Mouse (Mus musculus): Measurements from ENCODE around the gene Moxd1. TPM values are rescaled to one million over a fixed set of nuclear protein-coding genes. Genes with fewer than 3 reads are reported as not detected.

Gene Moxd1
- polyA plus RNA-seq (2011; ENCODE audit: insufficient read depth, insufficient read length, low read depth, missing spikeins) = 8.8 and 8.9 TPM in 2 replicates

DNA sequence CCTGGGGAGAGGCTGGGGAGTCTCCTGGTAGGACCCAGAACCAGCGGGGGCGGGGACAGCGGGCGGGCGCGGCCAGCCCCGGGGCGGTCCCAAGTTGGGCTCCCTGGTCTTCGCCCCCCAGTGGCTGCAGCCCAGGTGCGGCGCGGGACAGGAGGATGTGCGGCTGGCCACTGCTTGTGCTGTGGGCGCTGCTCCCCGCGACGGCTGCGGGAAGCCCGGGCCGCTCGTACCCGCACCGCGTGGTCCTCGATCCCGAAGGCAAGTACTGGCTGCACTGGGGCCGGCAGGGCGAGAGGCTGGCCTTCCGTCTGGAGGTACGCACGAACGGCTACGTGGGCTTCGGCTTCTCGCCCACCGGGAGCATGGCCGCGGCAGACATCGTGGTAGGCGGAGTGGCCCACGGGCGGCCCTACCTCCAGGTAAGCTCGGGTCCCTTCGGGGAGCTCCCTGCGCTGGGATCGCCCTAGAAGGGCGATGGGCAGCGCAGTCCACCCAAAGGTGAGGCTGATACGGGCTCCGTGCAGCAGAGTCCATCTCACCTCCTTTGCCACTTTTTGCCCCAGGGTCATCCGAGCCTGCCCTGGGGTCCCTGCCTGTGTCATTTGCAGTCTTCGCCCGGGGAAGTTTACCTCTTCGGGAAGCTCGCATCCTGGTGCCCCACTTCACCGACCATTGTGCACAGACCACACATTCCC lies at the start of gene Moxd1:
TSS of gene Moxd1 (plus strand) at position 69 of the 695 bp plus-strand sequence.
- H3K27me3 ChIP-seq (ENCODE audit: control insufficient read depth, insufficient read depth, low read length, poor library complexity, severe bottlenecking) = 0 out of 2 replicates have a peak, but pooled peaks cover 3% of the 10 kb centered on the region
- H3K36me3 ChIP-seq (ENCODE audit: control insufficient read depth, insufficient read depth, low read length, poor library complexity, severe bottlenecking) = no peaks in the 10 kb centered on the region
- peak within 1 kb of the TSS; percentile 59 for H3K4me3 ChIP-seq (ENCODE audit: low read depth, low read length)
- H3K4me1 ChIP-seq (ENCODE audit: control insufficient read depth, insufficient read depth, low read length) = no peaks in the 10 kb centered on the region
- no peak within 1 kb of the TSS for H3K27ac ChIP-seq (ENCODE audit: insufficient read depth, low read length)
- H3K9me3 ChIP-seq (replicated peaks; ENCODE audit: control insufficient read depth, insufficient read depth, low read length, poor library complexity, severe bottlenecking) = no peaks in the 10 kb centered on the region
- H3K9ac ChIP-seq (ENCODE audit: low read depth, poor library complexity, severe bottlenecking) = peak within 1 kb of the TSS; percentile 7; the same call in 1 of the 2 replicates
- TF ChIP-seq CTCF (IDR thresholded peaks at IDR 0.05; ENCODE audit: low read depth, low read length) = no peak
- TF ChIP-seq POLR2A (IDR thresholded peaks at IDR 0.05; ENCODE audit: insufficient read depth, low read length) = no peak
- no peak for TF ChIP-seq EP300 (IDR thresholded peaks at IDR 0.05; ENCODE audit: insufficient read depth, low read depth, low read length)

DNA sequence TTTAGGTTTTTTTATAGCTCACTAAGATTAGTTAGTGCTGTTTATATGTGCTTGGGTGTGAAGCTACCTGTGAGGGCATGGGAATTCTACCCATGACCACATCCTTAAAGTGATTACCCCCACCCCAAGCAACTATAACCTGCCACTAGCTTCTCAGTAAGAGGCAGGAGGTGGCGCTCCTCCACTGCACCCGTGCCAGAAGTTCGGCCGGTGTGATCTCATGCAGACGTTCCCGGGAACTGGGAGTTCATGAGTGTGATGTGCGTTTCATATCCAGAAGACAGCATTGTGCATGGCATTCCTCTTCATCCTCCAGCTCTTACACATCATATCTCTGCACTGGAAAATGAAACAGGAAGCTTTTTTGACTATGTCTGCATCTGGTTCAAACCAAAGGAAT lies 32.9 kb upstream of the Moxd1 start:
- Histone ChIP-seq H3K27me3 (ENCODE audit: control insufficient read depth, insufficient read depth, low read length, poor library complexity, severe bottlenecking) (no peaks in the 10 kb centered on the region), H3K4me3 (ENCODE audit: low read depth, low read length) (no peak overlapping the region), H3K9ac (ENCODE audit: low read depth, poor library complexity, severe bottlenecking) (no peak overlapping the region), H3K4me1 (ENCODE audit: control insufficient read depth, insufficient read depth, low read length) (no peaks in the 10 kb centered on the region), H3K36me3 (ENCODE audit: control insufficient read depth, insufficient read depth, low read length, poor library complexity, severe bottlenecking) (no peaks in the 10 kb centered on the region; the same call in 1 of the 2 replicates), H3K9me3 (replicated peaks; ENCODE audit: control insufficient read depth, insufficient read depth, low read length, poor library complexity, severe bottlenecking) (no peaks in the 10 kb centered on the region), H3K27ac (ENCODE audit: insufficient read depth, low read length) (no peak overlapping the region)
- TF ChIP-seq CTCF (IDR thresholded peaks at IDR 0.05; ENCODE audit: low read depth, low read length) = peak; percentile 27
- no peak for TF ChIP-seq EP300 (IDR thresholded peaks at IDR 0.05; ENCODE audit: insufficient read depth, low read depth, low read length)
- TF ChIP-seq POLR2A (IDR thresholded peaks at IDR 0.05; ENCODE audit: insufficient read depth, low read length) = no peak

- peaks cover 9% of the 10 kb centered on the region for H3K9me3 ChIP-seq (replicated peaks; ENCODE audit: control insufficient read depth, insufficient read depth, low read length, poor library complexity, severe bottlenecking)
- no peak overlapping the region for H3K9ac ChIP-seq (ENCODE audit: low read depth, poor library complexity, severe bottlenecking)
- no peaks in the 10 kb centered on the region for H3K4me1 ChIP-seq (ENCODE audit: control insufficient read depth, insufficient read depth, low read length)
- H3K36me3 ChIP-seq (ENCODE audit: control insufficient read depth, insufficient read depth, low read length, poor library complexity, severe bottlenecking) = no peaks in the 10 kb centered on the region
- H3K27ac ChIP-seq (ENCODE audit: insufficient read depth, low read length) = no peak overlapping the region
- H3K4me3 ChIP-seq (ENCODE audit: low read depth, low read length) = no peak overlapping the region
- TF ChIP-seq POLR2A (IDR thresholded peaks at IDR 0.05; ENCODE audit: insufficient read depth, low read length) (no peak), EP300 (IDR thresholded peaks at IDR 0.05; ENCODE audit: insufficient read depth, low read depth, low read length) (no peak), CTCF (IDR thresholded peaks at IDR 0.05; ENCODE audit: low read depth, low read length) (no peak)
- H3K27me3 ChIP-seq (ENCODE audit: control insufficient read depth, insufficient read depth, low read length, poor library complexity, severe bottlenecking) = 0 out of 2 replicates have a peak, but pooled peaks cover 1% of the 10 kb centered on the region
These were observed 31.3 kb upstream of the Moxd1 start for GRCm38 (mm10) chr10:24191977-24192376.

DNA sequence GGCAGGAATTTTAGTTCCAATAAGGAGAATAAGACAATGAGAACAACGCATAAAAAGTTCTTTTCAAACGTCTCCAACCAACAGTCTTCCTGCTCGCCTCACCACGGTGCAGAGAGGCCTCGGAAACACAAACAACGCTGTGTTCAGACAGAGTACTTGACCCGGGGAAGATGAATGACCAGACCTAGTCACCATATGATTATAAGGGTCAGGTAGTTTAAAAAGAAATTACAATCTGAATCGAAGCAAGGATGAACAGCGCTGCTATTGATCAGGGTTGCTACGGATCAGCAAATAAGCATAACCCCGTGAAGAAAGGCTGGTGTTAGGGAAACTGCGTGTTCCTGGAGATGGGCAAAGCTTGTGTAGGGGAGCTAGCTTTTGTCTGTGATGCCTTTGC lies 24.0 kb upstream of the Moxd1 start:
- no peak for TF ChIP-seq CTCF (IDR thresholded peaks at IDR 0.05; ENCODE audit: low read depth, low read length)
- TF ChIP-seq EP300 (IDR thresholded peaks at IDR 0.05; ENCODE audit: insufficient read depth, low read depth, low read length) = no peak
- TF ChIP-seq POLR2A (IDR thresholded peaks at IDR 0.05; ENCODE audit: insufficient read depth, low read length) = no peak
- Histone ChIP-seq H3K4me3 (ENCODE audit: low read depth, low read length) (no peak overlapping the region), H3K9ac (ENCODE audit: low read depth, poor library complexity, severe bottlenecking) (no peak overlapping the region), H3K27ac (ENCODE audit: insufficient read depth, low read length) (no peak overlapping the region), H3K4me1 (ENCODE audit: control insufficient read depth, insufficient read depth, low read length) (no peaks in the 10 kb centered on the region), H3K36me3 (ENCODE audit: control insufficient read depth, insufficient read depth, low read length, poor library complexity, severe bottlenecking) (no peaks in the 10 kb centered on the region), H3K27me3 (ENCODE audit: control insufficient read depth, insufficient read depth, low read length, poor library complexity, severe bottlenecking) (0 out of 2 replicates have a peak, but pooled peaks cover 1% of the 10 kb centered on the region), H3K9me3 (replicated peaks; ENCODE audit: control insufficient read depth, insufficient read depth, low read length, poor library complexity, severe bottlenecking) (peaks cover 9% of the 10 kb centered on the region)

DNA sequence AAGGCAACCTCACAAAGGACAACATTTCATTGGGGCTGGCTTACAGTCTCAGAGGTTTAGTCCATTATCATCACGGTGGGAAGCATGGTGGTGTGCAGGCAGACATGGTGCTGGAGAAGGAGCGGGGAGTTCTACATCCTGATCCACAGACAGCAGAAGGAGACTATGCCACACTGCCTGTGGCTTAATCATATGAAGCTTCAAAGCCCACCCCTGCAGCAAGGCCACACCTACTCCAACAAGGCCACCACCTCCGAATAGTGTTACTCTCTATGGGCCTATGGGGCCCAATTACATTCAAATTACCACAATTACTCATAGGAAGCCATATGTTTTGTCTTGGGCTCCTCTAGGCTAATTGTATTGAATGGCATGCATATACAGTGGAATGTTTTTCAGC lies 23.2 kb upstream of the Moxd1 start:
- Histone ChIP-seq H3K9ac (ENCODE audit: low read depth, poor library complexity, severe bottlenecking) (no peak overlapping the region), H3K4me1 (ENCODE audit: control insufficient read depth, insufficient read depth, low read length) (no peaks in the 10 kb centered on the region), H3K4me3 (ENCODE audit: low read depth, low read length) (no peak overlapping the region)

DNA sequence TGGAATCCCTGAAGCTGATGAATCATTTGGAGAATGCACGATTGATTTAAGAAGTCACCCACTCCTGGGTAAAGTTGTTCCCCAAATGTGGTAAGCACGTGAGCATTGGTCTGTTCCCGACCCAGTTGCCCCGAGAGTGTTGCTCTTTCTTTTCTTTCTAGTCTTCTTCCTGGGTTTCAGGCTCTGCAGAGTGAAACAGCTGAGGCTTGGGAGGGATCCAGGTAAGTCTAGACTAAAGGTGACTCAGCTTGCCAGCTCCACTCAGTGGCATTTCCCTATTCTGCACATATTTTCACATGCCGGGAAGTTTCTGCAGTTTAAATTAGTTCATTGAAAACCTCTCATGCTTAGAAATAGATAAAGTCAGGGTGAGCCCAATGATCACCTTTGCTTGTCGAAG lies 13.2 kb upstream of the Moxd1 start:
- Histone ChIP-seq H3K4me3 (ENCODE audit: low read depth, low read length) (no peak overlapping the region), H3K9me3 (replicated peaks; ENCODE audit: control insufficient read depth, insufficient read depth, low read length, poor library complexity, severe bottlenecking) (no peaks in the 10 kb centered on the region), H3K27me3 (ENCODE audit: control insufficient read depth, insufficient read depth, low read length, poor library complexity, severe bottlenecking) (no peaks in the 10 kb centered on the region), H3K9ac (ENCODE audit: low read depth, poor library complexity, severe bottlenecking) (no peak overlapping the region), H3K27ac (ENCODE audit: insufficient read depth, low read length) (no peak overlapping the region), H3K4me1 (ENCODE audit: control insufficient read depth, insufficient read depth, low read length) (no peaks in the 10 kb centered on the region), H3K36me3 (ENCODE audit: control insufficient read depth, insufficient read depth, low read length, poor library complexity, severe bottlenecking) (no peaks in the 10 kb centered on the region)
- no peak for TF ChIP-seq CTCF (IDR thresholded peaks at IDR 0.05; ENCODE audit: low read depth, low read length)
- TF ChIP-seq EP300 (IDR thresholded peaks at IDR 0.05; ENCODE audit: insufficient read depth, low read depth, low read length) = no peak
- TF ChIP-seq POLR2A (IDR thresholded peaks at IDR 0.05; ENCODE audit: insufficient read depth, low read length) = no peak

More for the DNA sequence above, 23.2 kb upstream of the Moxd1 start:
- no peak overlapping the region for H3K27ac ChIP-seq (ENCODE audit: insufficient read depth, low read length)
- TF ChIP-seq POLR2A (IDR thresholded peaks at IDR 0.05; ENCODE audit: insufficient read depth, low read length) = no peak
- TF ChIP-seq CTCF (IDR thresholded peaks at IDR 0.05; ENCODE audit: low read depth, low read length) = no peak
- no peak for TF ChIP-seq EP300 (IDR thresholded peaks at IDR 0.05; ENCODE audit: insufficient read depth, low read depth, low read length)
- H3K9me3 ChIP-seq (replicated peaks; ENCODE audit: control insufficient read depth, insufficient read depth, low read length, poor library complexity, severe bottlenecking) = peaks cover 9% of the 10 kb centered on the region
- 0 out of 2 replicates have a peak, but pooled peaks cover 1% of the 10 kb centered on the region for H3K27me3 ChIP-seq (ENCODE audit: control insufficient read depth, insufficient read depth, low read length, poor library complexity, severe bottlenecking)
- H3K36me3 ChIP-seq (ENCODE audit: control insufficient read depth, insufficient read depth, low read length, poor library complexity, severe bottlenecking) = no peaks in the 10 kb centered on the region
